Mouse (Mus musculus) erythroblast, embryonic 14.5 days (primary cell): Measurements from ENCODE around the gene Pdzk1.

Source experiments
- GATA1 ChIP-seq: IDR thresholded peaks from 2 replicates; pipeline ENCODE4 v1.6.1; 2012; ENCODE audit warnings: low read length, inconsistent platforms, mixed read lengths
- TAL1 ChIP-seq: IDR thresholded peaks from 3 replicates; pipeline ENCODE4 v1.6.1; 2012; ENCODE audit warnings: low read length, inconsistent platforms, mixed read lengths

- no peak for TF ChIP-seq GATA1
- TF ChIP-seq TAL1: no peak
These were observed 698 bp upstream of the Pdzk1 start for GRCm38 (mm10) chr3:96828308-96828864.
